Mouse (Mus musculus): ENCODE results near the gene Rap2b.

The Rap2b gene

DNA sequence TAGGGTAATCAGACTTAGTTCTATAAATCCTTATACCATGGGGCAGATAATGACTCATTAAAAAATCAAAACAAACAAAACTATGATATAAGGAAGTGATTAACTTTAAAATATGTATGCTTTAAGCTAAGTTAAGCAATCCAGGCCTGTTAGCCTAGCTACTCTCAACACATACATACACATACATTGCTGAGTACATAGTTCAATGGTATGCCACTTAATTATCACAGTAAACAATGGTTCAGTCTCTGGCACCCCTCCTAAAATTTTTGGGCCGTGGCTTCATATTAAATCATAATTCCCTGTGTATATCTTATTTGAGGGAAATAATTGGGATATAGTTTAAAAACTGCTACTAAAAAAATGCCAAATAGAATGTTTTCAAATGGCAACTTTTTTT is at the start of gene Rap2b:
Gene Rap2b (plus strand): TSS at position 301 of the 400 bp plus-strand sequence.
- DNase-seq (ENCODE audit: low spot score in 2 of 2), result no peak

DNA sequence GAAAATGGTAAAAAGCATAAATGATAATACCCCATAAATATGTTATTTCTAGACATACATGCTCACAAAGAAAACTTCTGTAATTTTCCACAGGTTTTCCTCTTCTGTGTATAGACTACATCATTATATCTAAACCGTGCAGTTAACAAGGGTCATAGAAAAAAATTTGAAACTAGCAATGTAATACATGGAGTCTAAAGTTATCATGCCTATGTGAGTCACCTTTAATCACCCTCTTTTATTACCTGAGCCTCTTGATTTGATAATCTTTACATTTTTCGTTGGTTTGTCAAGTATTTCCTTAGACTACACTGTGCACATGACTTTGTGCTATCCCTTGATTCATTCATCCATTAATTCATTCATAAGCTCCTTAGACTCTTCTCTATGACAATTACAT is 46.4 kb upstream of the Rap2b start:
- no peak for DNase-seq (ENCODE audit: low spot score in 2 of 2)

DNA sequence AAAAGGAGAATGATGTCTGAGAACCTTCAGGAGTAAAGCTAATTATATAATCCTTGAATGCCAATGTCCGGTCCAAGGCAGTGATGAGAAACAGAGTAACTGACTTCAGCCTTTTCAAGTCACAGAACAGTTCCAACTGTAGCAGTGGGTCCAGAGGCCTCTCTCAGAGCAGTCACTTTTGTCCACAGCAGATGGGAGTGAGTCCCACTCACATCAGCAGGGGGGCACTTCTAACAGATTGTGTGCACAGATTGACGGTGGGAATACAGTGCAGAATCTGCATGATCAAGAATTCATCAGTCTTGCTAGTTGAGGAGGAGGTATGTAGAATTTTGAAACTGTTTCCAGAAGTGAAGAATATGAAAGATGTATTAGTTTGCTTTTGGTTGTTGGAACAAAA is 41.4 kb upstream of the Rap2b start:
- peak; percentile 39 to 68 for DNase-seq (ENCODE audit: low spot score in 2 of 2)

DNA sequence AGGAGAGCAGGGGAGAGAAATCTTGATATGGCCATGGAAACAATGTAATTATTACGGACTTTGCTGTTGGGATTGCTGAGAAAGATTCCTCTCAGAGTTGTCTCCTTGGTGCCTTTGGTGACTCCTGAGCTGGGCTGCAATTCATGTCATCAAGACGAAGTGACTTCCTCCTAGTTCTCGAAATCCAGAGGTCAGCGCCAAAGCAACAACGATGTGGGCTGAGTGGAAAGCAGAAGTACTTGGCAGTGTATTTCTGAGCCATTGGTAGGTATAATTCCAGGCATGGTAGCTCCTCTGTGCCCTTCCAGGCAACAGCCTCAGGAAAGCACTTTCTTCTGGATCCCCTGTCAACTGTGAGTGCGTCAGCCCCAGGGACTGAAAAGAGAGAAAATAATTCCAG is 39.8 kb upstream of the Rap2b start:
- DNase-seq (ENCODE audit: low spot score in 2 of 2), result no peak

DNA sequence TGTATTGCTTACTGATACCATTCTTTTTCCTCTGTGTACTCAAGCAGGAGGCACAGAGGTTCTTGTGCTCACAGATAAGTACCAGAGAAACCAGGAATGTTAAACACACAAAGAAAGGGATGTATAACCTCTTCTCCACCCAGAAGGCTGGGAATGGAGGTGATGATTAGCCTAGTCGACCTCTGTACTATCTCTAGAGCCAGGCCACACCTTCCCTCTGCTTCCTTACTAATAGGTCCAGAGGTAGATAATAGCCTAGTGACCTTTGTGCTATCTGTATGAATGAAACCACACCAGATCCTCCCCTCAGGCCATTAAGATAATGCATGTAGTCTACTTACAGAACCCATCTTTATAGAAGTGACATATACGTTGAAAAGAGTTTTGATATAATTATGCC is 25.2 kb upstream of the Rap2b start:
- DNase-seq (ENCODE audit: low spot score in 2 of 2), result no peak

DNA sequence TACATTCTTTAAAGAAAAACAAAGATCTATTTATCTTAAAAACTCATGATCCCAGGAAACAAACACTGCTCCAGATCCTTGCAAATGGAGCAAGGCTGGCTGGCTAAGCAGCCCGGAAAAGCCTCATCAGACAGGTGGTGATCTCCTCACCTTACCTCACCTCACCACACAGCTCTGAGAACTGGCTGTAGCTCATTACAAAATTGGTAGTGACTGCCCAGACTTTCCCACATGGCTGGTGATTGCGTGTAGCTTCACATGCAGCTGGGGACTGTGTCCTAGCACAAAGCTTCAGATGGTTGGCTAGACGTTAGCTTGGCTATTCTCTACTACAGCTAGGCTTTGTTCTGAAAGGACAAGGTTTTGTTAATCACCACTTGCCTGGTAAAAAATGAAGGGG is 24.2 kb upstream of the Rap2b start:
- no peak for DNase-seq (ENCODE audit: low spot score in 2 of 2)

DNA sequence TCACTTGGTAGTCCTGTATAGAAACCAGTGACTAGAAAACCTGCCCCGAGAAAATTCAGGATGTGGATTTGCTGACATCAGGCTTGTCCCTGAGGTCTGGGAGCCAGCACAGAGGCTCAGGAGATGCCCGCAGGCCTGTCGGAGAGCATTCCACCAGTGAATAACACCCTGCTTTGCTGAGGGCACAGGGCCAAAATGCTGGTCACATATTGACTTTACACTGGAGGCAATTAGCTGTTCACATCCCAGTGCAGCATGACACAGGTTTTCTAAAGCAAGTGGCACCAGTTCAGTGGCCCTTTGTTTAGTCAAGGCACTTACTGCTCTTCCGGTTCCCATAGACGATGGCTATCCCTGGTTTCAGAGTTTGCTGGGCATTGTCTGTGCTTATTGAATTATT is 21.1 kb upstream of the Rap2b start:
- DNase-seq (ENCODE audit: low spot score in 2 of 2), result no peak

DNA sequence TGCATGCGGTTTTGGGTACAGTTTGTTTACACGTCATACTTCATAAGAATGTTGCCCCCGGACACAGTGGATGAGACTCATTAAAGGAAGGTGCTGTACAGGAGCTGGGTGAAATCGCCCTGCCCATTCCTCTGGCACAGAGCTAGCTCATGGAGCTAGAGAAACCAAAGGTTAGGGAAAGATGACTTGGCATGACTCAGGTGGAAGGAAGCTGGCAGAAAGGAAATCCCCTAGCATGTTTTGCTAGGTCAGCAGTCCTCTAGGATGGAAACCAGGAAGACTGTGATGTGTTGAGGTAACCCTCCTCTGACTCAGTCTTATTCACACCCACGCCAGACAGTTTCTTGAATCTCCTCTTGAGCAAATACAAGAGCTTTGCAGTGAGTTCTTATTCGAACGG is 17.4 kb upstream of the Rap2b start:
- DNase-seq (ENCODE audit: low spot score in 2 of 2), result no peak

DNA sequence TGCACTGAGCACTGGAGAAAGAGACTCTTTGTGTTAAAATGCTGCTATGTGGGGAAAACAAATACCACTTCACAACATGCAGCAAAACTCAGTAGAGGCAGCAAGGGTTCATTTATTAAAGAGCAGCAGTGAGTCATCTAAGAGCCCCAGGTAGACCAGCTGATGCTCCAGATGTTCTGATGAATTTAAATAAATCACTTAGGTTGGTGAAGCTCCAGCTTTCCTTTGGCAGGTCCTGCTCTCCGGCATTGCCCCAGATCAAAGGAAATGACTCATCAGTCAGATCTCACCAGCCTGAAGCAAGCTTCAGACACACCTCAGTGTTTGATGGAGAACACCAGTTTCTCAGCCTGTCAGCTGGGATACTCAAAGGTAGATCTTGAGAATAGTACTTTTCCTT is 15.8 kb upstream of the Rap2b start:
- no peak for DNase-seq (ENCODE audit: low spot score in 2 of 2)

DNA sequence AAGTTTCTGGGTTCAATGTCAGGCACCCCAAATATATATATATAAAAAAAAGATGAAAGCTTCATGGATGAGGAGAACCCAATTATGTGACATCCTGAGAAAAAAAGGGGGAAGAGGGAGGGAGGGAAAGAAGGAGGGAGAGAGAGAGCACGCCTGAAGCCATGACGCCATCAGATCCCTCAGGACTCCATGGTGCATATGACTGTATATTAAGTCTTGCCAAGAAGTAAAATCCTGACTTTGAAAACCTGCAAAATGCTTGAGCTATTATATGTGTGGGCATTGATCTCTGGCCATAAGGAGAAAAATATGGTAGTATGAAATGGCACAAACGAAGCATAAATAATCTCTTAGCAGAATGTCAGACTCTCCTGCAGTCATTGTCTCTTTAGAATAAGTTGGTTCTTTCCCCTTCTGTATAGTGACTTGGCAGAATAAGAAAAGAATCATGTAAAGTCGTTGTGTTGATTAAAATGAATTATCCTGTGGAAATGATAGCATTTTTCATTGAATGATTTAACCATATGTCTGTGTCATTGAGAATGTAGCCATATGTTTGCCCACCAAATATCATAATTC is 13.3 kb upstream of the Rap2b start:
- DNase-seq (ENCODE audit: low spot score in 2 of 2), result no peak

DNA sequence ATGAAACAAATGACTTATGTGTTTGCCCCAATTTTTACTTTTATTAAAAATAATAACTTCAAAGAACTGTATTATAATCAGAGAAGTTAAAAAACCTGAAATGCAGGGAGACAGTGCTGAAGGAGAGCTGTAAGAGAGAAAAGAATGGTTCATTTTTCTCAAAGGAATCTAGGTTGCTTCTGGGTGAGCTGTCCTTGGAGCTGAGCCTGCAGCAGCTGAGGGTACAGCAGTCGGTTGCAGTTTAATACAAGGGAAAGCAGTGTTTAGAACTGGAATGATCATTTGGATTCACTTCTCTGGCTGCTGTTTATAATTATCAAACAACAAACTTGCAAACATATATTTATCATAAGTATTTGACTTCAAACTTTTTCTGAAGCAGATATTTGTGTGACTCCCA is 12.0 kb upstream of the Rap2b start:
- no peak for DNase-seq (ENCODE audit: low spot score in 2 of 2)

DNA sequence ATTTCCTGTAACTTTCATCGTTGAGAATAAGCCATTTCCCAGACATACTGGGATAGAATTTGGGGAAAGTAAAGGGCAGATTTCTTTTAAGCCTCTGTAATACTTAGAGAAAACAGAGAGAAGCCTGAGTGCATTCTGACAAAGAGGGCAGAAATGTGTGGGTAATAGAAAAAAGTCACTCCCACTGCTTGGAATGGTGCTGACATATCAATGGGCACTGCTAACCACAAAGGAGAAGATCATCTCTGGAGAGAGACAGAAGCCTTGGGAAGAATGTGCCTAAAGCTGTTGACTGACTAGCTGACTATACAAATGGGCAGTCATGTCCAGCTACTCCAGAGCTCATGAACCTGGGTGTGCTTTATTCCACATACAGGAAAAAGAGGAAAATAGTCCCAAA is 6.0 kb upstream of the Rap2b start:
- no peak for DNase-seq (ENCODE audit: low spot score in 2 of 2)

DNA sequence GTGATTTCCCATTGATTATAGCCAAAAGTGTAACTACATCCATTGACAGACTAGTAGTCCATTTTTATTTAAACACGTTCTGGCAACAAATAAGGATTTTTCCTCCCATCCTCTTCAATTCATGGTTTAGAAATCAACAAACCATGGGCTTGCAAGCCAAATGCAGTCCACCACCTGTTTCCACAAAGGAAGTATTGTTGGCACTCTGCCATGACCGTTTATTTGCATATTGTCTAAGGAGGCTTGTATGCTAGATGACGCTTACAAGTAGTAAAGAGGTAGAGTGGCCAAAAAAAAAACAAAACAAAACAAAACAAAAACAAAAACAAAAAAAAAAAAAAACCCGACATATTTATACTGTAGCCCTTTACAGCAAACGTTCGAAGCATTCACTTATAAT is 3.3 kb upstream of the Rap2b start:
- no peak for DNase-seq (ENCODE audit: low spot score in 2 of 2)

DNA sequence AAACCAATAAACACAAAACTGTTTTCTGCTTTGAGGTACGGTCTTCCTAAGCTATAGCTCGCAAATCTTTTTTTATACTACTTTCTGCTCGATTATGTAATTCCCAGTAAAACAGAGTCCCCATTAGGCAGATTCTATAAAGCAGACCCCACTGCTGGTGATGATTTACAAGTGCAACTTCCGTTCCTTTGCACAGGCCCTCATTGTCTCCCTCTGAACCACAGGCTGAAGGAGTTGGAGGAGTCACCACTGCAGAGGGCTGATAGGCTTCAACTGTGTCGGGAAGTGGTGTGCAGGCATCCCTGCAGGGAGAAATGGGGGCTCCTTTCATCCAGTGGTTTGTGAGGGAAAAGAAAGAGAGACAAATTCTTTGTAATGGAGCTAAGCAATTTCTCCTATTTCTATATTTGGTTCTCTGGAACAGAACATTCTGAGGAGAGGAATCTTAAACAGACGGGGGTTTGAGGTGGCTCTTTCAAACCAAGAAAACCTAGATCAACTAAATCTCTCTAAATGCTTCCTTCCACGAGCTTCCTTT is 2.6 kb upstream of the Rap2b start:
- peak in 1 of 2 experiments; percentile 19 for DNase-seq (ENCODE audit: low spot score in 2 of 2)

DNA sequence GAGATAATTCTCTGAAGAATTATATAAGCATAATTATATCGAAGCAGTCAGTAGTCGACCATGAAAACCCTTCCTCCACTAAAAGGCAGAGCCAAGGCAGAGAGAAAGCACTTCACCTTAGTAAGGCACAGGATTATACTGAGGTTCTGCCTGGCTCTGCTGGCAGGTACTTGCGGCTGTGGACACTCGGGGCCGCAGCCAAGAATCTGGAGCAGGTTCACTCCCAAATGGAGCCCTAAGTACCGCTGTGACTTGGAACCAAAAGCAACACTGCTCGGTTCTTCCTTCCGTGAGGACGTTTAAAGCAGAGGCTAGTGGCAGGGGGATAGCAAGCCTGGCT is 1.4 kb downstream of the Rap2b start:
- DNase-seq (ENCODE audit: low spot score in 2 of 2), result no peak

DNA sequence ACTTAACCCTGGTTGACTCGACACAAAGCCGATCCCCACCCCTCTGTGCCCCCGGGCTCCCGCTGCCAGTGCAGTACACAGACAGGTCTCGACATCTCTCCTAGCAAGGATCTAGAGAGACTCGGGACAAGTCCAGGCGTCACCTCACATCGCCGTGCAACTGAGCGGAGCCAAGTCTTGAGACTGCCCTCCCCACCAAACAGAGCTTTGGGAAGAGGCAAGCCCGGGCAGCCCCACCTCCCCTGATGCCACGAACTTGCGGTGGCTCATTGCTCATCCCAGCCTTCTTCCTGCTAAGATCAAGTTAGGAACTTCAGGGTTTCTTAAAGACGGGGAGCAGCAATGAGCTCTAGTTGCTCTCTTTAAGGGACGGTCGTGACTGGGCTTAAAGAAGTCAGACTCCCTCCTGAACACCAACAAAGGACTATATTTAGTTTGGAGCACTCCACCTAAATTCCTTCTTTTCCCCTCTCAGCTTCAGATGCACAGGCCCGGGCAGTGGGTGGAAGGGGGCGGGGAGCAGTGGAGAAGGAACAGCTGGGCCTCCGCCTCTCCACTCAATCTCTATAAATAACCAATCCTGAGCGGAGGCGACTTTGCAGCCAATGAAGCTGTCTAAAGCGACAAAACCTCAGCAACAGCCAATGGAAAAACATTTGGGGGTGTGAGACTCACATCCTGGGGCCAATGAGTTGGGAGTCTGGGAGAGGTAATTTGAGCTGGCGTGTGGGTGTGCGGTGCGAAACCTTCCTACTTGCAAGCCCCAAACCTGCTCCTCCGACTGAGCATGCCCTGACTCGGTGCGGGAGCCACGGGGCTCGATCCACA is 1.9 kb downstream of the Rap2b start:
- DNase-seq (ENCODE audit: low spot score in 2 of 2), result peak; percentile 95 to 98

DNA sequence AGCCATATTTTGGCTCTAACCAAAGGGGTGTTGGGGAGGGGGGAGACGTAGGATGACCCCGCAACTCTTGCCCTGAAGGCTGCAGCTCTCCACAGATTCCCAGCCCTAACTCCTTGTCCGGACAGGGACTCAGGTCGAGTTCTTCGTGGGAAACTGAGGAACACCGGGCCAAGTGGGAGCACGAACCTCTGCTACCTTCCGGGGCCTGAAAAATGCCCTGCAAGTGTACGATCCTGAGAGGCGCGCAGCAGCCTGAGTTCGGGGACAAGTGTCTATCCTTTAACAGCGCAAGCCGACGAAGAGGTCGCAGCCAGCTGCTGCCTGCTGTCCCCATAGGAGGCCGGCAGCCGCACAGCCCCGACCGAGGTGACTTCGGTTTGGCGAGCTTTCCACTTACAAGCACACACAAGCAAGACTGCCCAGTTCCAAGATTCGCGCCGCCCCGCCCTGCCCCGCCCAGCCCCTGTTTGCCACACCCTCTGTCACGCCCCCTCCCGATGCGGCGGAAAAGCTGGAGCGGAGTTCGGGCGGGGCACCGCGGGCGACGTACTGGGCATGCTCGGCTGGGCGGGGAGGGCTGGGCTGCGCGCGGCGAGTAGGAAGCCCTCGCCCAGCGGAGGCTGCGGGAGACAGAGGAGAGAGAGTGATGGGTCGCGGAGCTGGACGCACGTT is 2.7 kb downstream of the Rap2b start:
- peak; percentile 93 to 94 for DNase-seq (ENCODE audit: low spot score in 2 of 2)

DNA sequence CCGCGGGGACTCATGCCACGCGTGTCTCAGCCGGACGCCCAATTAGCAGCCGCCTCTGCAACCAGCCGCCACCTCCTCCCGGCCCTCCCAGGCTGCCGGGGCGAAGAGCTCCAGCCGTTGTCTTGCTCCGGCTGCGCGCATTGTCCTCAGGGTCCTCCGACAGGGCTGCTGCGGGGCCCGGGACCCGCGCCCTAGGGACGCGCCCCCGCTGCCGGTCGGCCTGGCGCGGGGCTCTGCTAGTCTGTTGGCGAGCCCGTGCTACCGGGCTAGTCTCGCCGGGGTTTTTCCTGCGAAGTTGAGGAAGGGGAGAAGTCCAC is 3.2 kb downstream of the Rap2b start:
- no peak for DNase-seq (ENCODE audit: low spot score in 2 of 2)

DNA sequence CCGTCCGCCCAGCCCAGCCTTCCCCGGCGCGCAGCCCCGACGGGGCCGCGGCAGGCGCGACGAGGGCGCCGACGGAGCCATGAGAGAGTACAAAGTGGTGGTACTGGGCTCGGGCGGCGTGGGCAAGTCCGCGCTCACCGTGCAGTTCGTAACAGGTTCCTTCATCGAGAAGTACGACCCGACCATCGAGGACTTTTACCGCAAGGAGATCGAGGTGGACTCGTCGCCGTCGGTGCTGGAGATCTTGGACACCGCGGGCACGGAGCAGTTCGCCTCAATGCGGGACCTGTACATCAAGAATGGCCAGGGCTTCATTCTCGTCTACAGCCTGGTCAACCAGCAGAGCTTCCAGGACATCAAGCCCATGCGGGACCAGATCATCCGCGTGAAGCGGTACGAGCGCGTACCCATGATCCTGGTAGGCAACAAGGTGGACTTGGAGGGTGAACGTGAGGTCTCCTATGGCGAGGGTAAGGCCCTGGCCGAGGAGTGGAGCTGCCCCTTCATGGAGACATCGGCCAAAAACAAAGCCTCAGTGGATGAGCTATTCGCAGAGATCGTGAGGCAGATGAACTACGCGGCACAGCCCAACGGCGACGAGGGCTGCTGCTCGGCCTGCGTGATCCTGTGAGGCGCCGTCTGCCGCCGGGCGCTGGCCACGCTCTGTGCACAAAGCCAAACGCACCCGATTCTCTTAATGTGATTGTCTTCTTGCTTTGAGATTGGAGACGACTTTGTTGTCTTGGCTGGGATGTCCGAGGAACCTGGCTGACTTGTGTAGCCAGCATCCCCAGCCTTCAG is 3.7 kb downstream of the Rap2b start:
- DNase-seq (ENCODE audit: low spot score in 2 of 2), result peak; percentile 61 to 64

DNA sequence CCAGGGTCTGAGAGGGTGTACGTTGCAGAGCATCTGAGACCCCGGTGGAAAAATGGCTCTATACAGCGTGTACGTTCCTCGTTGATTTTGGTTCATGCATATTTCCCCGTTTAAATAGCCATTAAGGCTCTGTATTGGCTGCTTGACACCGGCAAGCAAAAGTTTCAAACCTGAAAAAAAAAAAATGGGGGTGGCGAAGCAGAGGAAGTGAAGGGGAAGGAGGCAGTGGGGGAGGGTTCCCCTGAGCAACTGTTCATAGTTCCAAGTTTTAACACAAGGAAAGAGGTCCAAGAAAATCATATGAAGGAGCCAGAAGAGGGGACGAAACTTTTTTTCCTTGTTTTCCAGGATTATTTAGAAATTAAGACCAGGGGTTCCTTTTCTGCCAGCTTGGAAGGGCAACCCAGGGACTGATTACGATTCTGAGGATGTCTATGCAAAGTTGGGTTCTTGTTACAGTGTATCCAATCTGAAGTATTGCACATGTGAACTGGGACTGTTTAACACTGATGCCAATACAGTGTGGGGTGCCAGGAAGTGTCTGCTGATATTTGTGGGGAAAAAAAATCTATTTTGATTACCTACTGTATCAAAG is 4.4 kb downstream of the Rap2b start, which contains the start of gene B430305J03Rik:
Gene B430305J03Rik (minus strand): TSS at position 173 of the 595 bp plus-strand sequence.
- DNase-seq (ENCODE audit: low spot score in 2 of 2), result no peak

DNA sequence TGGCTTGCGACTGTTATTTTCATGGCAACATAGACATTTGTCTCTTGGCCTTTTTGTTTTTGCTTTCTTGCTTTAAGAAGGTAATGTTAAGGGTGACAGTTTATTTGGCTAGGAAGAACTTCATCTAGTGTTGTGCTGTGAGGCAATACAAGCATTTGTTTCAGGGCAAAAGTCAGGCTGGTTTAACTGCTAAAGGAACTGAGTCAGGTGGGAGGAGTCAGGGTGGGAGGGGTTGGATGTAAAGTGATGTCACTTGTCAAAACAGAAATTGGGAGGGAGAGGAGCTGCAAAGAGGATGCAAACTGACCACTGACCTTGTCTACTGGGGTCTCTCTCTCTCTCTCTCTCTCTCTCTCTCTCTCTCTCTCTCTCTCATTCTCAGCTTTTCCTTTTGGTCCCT is 7.0 kb downstream of the Rap2b start:
- DNase-seq (ENCODE audit: low spot score in 2 of 2), result no peak

DNA sequence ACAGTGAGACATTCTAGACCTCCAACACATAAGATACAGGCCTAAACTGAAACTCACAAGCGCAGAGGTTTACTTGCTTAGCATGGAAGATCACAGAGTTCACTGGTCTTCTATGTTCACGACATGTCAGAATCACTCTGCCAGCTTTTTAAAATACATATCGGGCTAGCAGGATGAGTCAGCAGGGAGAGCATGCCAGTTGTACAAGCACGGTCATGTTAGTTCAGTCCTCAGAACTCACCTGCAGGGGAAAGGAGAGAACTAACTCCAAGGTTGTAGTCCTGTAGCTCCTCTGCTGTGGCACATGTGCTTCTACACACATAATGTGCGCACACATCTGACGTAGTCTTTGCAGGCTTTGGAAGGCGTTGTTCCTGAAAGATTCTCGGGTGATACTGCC is 14.6 kb downstream of the Rap2b start:
- DNase-seq (ENCODE audit: low spot score in 2 of 2), result no peak

Measured in frontal cortex, postnatal 36 days (tissue).